Mouse (Mus musculus): ENCODE data around the gene Plcxd1. TPM values are rescaled to one million over a fixed set of nuclear protein-coding genes. Genes with fewer than 3 reads are reported as not detected.
A peak's percentile ranks its signal among the peaks of the same experiment; 100 is the strongest.
"Not testable (repeated sequence)": the region's sequence is repeated elsewhere in the genome, so short reads cannot be mapped to it uniquely, and the experiment has no call there.

Plcxd1 gene
- polyA plus RNA-seq (2015; fragmentation: Nextera tagmentation; extraction: Ambion mirVana) = 2.3 and 2.6 TPM in 2 replicates

GRCm38 (mm10) chr5:110099656-110100580 lies at the start of gene Plcxd1:
TSS of gene Plcxd1 (plus strand) at chr5:110099969.
- Histone ChIP-seq H3K4me3 (ENCODE audit: low read length) (peak within 1 kb of the TSS; percentile 32), H3K27ac (ENCODE audit: low read length) (no peak within 1 kb of the TSS), H3K36me3 (ENCODE audit: insufficient read depth, low read length) (peaks cover 22% of the 10 kb centered on the region), H3K9me3 (ENCODE audit: low read length) (0 out of 2 replicates have a peak, but pooled peaks cover 5% of the 10 kb centered on the region), H3K9ac (replicated peaks; ENCODE audit: low read length) (no peak within 1 kb of the TSS; the same call in none of the 2 replicates), H3K27me3 (ENCODE audit: insufficient read depth, low read length) (no peaks in the 10 kb centered on the region), H3K4me2 (replicated peaks; ENCODE audit: low read depth, low read length) (peak within 1 kb of the TSS; percentile 80), H3K4me1 (ENCODE audit: insufficient read depth, low read length) (peaks cover 31% of the 10 kb centered on the region)
- WGBS = 6% methylated on average over 22 of the region's 25 CpGs
- peak; percentile 28 for ATAC-seq (ENCODE audit: low FRiP score, low TSS enrichment)

- WGBS = 1% methylated on average over 19 of the region's 19 CpGs
- H3K9ac ChIP-seq (replicated peaks; ENCODE audit: low read length) = peak overlapping the region; percentile 76
- H3K27ac ChIP-seq (ENCODE audit: low read length) = peak overlapping the region; percentile 85
- peaks cover 7% of the 10 kb centered on the region; the same call in 1 of the 2 replicates for H3K9me3 ChIP-seq (ENCODE audit: low read length)
- peak; percentile 100 for ATAC-seq (ENCODE audit: low FRiP score, low TSS enrichment)
- H3K4me3 ChIP-seq (ENCODE audit: low read length) = peak overlapping the region; percentile 81
- no peaks in the 10 kb centered on the region for H3K36me3 ChIP-seq (ENCODE audit: insufficient read depth, low read length)
- no peaks in the 10 kb centered on the region for H3K4me1 ChIP-seq (ENCODE audit: insufficient read depth, low read length)
- H3K4me2 ChIP-seq (replicated peaks; ENCODE audit: low read depth, low read length) = peak overlapping the region; percentile 56
- no peaks in the 10 kb centered on the region for H3K27me3 ChIP-seq (ENCODE audit: insufficient read depth, low read length)
These were observed 41.9 kb upstream of the Plcxd1 start for GRCm38 (mm10) chr5:110057637-110058408.

- not testable (repeated sequence) for H3K4me3 ChIP-seq (ENCODE audit: low read length); H3K9ac ChIP-seq (replicated peaks; ENCODE audit: low read length); H3K4me1 ChIP-seq (ENCODE audit: insufficient read depth, low read length); H3K27ac ChIP-seq (ENCODE audit: low read length); H3K4me2 ChIP-seq (replicated peaks; ENCODE audit: low read depth, low read length); H3K36me3 ChIP-seq (ENCODE audit: insufficient read depth, low read length); H3K27me3 ChIP-seq (ENCODE audit: insufficient read depth, low read length); ATAC-seq (ENCODE audit: low FRiP score, low TSS enrichment)
- H3K9me3 ChIP-seq (ENCODE audit: low read length) = peaks cover 17% of the 10 kb centered on the region
- WGBS = 82% methylated on average over 2 of the region's 2 CpGs
These were observed 27.4 kb upstream of the Plcxd1 start, which contains the start of gene Gm17655 for GRCm38 (mm10) chr5:110072413-110072812. TSS of gene Gm17655 (minus strand) at chr5:110072513.

- no peak for ATAC-seq (ENCODE audit: low FRiP score, low TSS enrichment)
- Histone ChIP-seq H3K4me2 (replicated peaks; ENCODE audit: low read depth, low read length) (no peak overlapping the region), H3K4me1 (ENCODE audit: insufficient read depth, low read length) (no peaks in the 10 kb centered on the region), H3K27ac (ENCODE audit: low read length) (no peak overlapping the region), H3K27me3 (ENCODE audit: insufficient read depth, low read length) (no peaks in the 10 kb centered on the region), H3K9ac (replicated peaks; ENCODE audit: low read length) (no peak overlapping the region), H3K36me3 (ENCODE audit: insufficient read depth, low read length) (0 out of 2 replicates have a peak, but pooled peaks cover 8% of the 10 kb centered on the region), H3K4me3 (ENCODE audit: low read length) (no peak overlapping the region), H3K9me3 (ENCODE audit: low read length) (peaks cover 21% of the 10 kb centered on the region)
- WGBS = 84% methylated on average over 4 of the region's 4 CpGs
These were observed 16.8 kb upstream of the Plcxd1 start for GRCm38 (mm10) chr5:110082961-110083360.

- H3K9me3 ChIP-seq (ENCODE audit: low read length) = peaks cover 11% of the 10 kb centered on the region; the same call in 1 of the 2 replicates
- no peaks in the 10 kb centered on the region for H3K4me1 ChIP-seq (ENCODE audit: insufficient read depth, low read length)
- WGBS = 39% methylated on average over 14 of the region's 14 CpGs
- no peak; the same call in 1 of the 2 replicates for ATAC-seq (ENCODE audit: low FRiP score, low TSS enrichment)
- H3K4me3 ChIP-seq (ENCODE audit: low read length) = no peak overlapping the region
- no peaks in the 10 kb centered on the region for H3K27me3 ChIP-seq (ENCODE audit: insufficient read depth, low read length)
- no peaks in the 10 kb centered on the region for H3K36me3 ChIP-seq (ENCODE audit: insufficient read depth, low read length)
- H3K9ac ChIP-seq (replicated peaks; ENCODE audit: low read length) = no peak overlapping the region
- H3K27ac ChIP-seq (ENCODE audit: low read length) = no peak overlapping the region
- H3K4me2 ChIP-seq (replicated peaks; ENCODE audit: low read depth, low read length) = no peak overlapping the region
These were observed 13.5 kb upstream of the Plcxd1 start for GRCm38 (mm10) chr5:110086161-110086866.

GRCm38 (mm10) chr5:110091546-110091945 lies 8.2 kb upstream of the Plcxd1 start:
- Histone ChIP-seq H3K4me3 (ENCODE audit: low read length) (no peak overlapping the region), H3K36me3 (ENCODE audit: insufficient read depth, low read length) (no peaks in the 10 kb centered on the region), H3K4me2 (replicated peaks; ENCODE audit: low read depth, low read length) (no peak overlapping the region), H3K27me3 (ENCODE audit: insufficient read depth, low read length) (no peaks in the 10 kb centered on the region), H3K9ac (replicated peaks; ENCODE audit: low read length) (no peak overlapping the region), H3K4me1 (ENCODE audit: insufficient read depth, low read length) (peaks cover 11% of the 10 kb centered on the region), H3K27ac (ENCODE audit: low read length) (no peak overlapping the region), H3K9me3 (ENCODE audit: low read length) (no peaks in the 10 kb centered on the region)
- no peak for ATAC-seq (ENCODE audit: low FRiP score, low TSS enrichment)
- 62% methylated on average over 2 of the region's 2 CpGs for WGBS

- no peaks in the 10 kb centered on the region for H3K9me3 ChIP-seq (ENCODE audit: low read length)
- peak within 1 kb of the TSS; percentile 72 for H3K9ac ChIP-seq (replicated peaks; ENCODE audit: low read length)
- peak; percentile 98 for ATAC-seq (ENCODE audit: low FRiP score, low TSS enrichment)
- peak within 1 kb of the TSS; percentile 68 for H3K4me3 ChIP-seq (ENCODE audit: low read length)
- H3K4me1 ChIP-seq (ENCODE audit: insufficient read depth, low read length) = peaks cover 11% of the 10 kb centered on the region
- H3K27me3 ChIP-seq (ENCODE audit: insufficient read depth, low read length) = no peaks in the 10 kb centered on the region
- H3K36me3 ChIP-seq (ENCODE audit: insufficient read depth, low read length) = no peaks in the 10 kb centered on the region
- peak within 1 kb of the TSS; percentile 55 for H3K27ac ChIP-seq (ENCODE audit: low read length)
- peak within 1 kb of the TSS; percentile 76 for H3K4me2 ChIP-seq (replicated peaks; ENCODE audit: low read depth, low read length)
- 1% methylated on average over 25 of the region's 25 CpGs for WGBS
These were observed 5.5 kb upstream of the Plcxd1 start, which contains the start of gene Gm35315 for GRCm38 (mm10) chr5:110094030-110094846. TSS of gene Gm35315 (minus strand) at chr5:110094420.

GRCm38 (mm10) chr5:110094847-110095213 lies 4.9 kb upstream of the Plcxd1 start:
- Histone ChIP-seq H3K36me3 (ENCODE audit: insufficient read depth, low read length) (no peaks in the 10 kb centered on the region), H3K9me3 (ENCODE audit: low read length) (no peaks in the 10 kb centered on the region), H3K4me1 (ENCODE audit: insufficient read depth, low read length) (peaks cover 15% of the 10 kb centered on the region), H3K4me3 (ENCODE audit: low read length) (peak overlapping the region; percentile 68), H3K27me3 (ENCODE audit: insufficient read depth, low read length) (no peaks in the 10 kb centered on the region), H3K4me2 (replicated peaks; ENCODE audit: low read depth, low read length) (peak overlapping the region; percentile 76), H3K9ac (replicated peaks; ENCODE audit: low read length) (peak overlapping the region; percentile 72), H3K27ac (ENCODE audit: low read length) (peak overlapping the region; percentile 55)
- WGBS = 3% methylated on average over 4 of the region's 4 CpGs
- ATAC-seq (ENCODE audit: low FRiP score, low TSS enrichment) = peak; percentile 55
